Mouse (Mus musculus) kidney, adult 9 months (tissue): Measurements from ENCODE around the gene Rhot1.
"Not testable (repeated sequence)": the region's sequence is repeated elsewhere in the genome, so short reads cannot be mapped to it uniquely, and the experiment has no call there.

Experiments
- DNase-seq: peaks from one replicate; pipeline ENCODE4 v3.0.0; 2022

Rhot1 gene

GRCm38 (mm10) chr11:80208860-80209800 is at the start of gene Rhot1:
Gene Rhot1 (plus strand): TSS chr11:80209019.
- DNase-seq = peak; percentile 98

GRCm38 (mm10) chr11:80161041-80161440 is 47.8 kb upstream of the Rhot1 start:
- DNase-seq = no peak

GRCm38 (mm10) chr11:80163362-80164116 is 45.3 kb upstream of the Rhot1 start:
- no peak for DNase-seq

GRCm38 (mm10) chr11:80164224-80164623 is 44.6 kb upstream of the Rhot1 start:
- DNase-seq = peak; percentile 83

- no peak for DNase-seq
These were observed 40.7 kb upstream of the Rhot1 start for GRCm38 (mm10) chr11:80168121-80168520.

GRCm38 (mm10) chr11:80168611-80169249 is 40.1 kb upstream of the Rhot1 start:
- DNase-seq = no peak

- no peak for DNase-seq
These were observed 39.2 kb upstream of the Rhot1 start for GRCm38 (mm10) chr11:80169629-80170028.

- DNase-seq = no peak
These were observed 38.5 kb upstream of the Rhot1 start for GRCm38 (mm10) chr11:80170351-80170750.

GRCm38 (mm10) chr11:80171884-80172283 is 36.9 kb upstream of the Rhot1 start:
- peak; percentile 97 for DNase-seq

GRCm38 (mm10) chr11:80173963-80174670 is 34.7 kb upstream of the Rhot1 start:
- no peak for DNase-seq

- DNase-seq = no peak
These were observed 31.6 kb upstream of the Rhot1 start for GRCm38 (mm10) chr11:80176911-80177895.

GRCm38 (mm10) chr11:80178316-80178715 is 30.5 kb upstream of the Rhot1 start:
- DNase-seq = no peak

- no peak for DNase-seq
These were observed 27.6 kb upstream of the Rhot1 start for GRCm38 (mm10) chr11:80181021-80181749.

- not testable (repeated sequence) for DNase-seq
These were observed 25.6 kb upstream of the Rhot1 start for GRCm38 (mm10) chr11:80183054-80183704.

GRCm38 (mm10) chr11:80183705-80184255 is 25.0 kb upstream of the Rhot1 start, which contains the start of gene Rnf135:
Gene Rnf135 (plus strand): TSS chr11:80183851.
- peak; percentile 96 for DNase-seq

GRCm38 (mm10) chr11:80184531-80185071 is 24.2 kb upstream of the Rhot1 start:
- no peak for DNase-seq

- not testable (repeated sequence) for DNase-seq
These were observed 23.3 kb upstream of the Rhot1 start for GRCm38 (mm10) chr11:80185441-80185976.

- DNase-seq = no peak
These were observed 18.5 kb upstream of the Rhot1 start for GRCm38 (mm10) chr11:80190280-80190679.

- DNase-seq = no peak
These were observed 15.0 kb upstream of the Rhot1 start for GRCm38 (mm10) chr11:80193827-80194226.
